Mouse (Mus musculus) embryo, embryonic 9.5 days (tissue): ENCODE measurements around the gene Dlst.

Source experiments
- DNase-seq: peaks from one replicate; pipeline ENCODE4 v3.0.0-alpha.2; 2017; ENCODE audit errors: extremely low spot score

The Dlst gene

GRCm38 (mm10) chr12:85110698-85111592 lies at the start of gene Dlst, which contains the start of gene Prox2:
Dlst (plus strand) TSS chr12:85110833.
Prox2 (minus strand) TSS chr12:85110759.
- DNase-seq, result peak; percentile 90

GRCm38 (mm10) chr12:85071043-85071442 lies 39.6 kb upstream of the Dlst start:
- no peak for DNase-seq

- no peak for DNase-seq
These were observed 33.5 kb upstream of the Dlst start for GRCm38 (mm10) chr12:85077100-85077499.

GRCm38 (mm10) chr12:85084257-85084656 lies 26.4 kb upstream of the Dlst start:
- DNase-seq, result no peak

GRCm38 (mm10) chr12:85084941-85085340 lies 25.7 kb upstream of the Dlst start:
- no peak for DNase-seq

- DNase-seq, result no peak
These were observed 22.8 kb upstream of the Dlst start for GRCm38 (mm10) chr12:85087845-85088244.

- DNase-seq, result no peak
These were observed 19.4 kb upstream of the Dlst start for GRCm38 (mm10) chr12:85091190-85091589.

GRCm38 (mm10) chr12:85092214-85092613 lies 18.4 kb upstream of the Dlst start:
- DNase-seq, result peak; percentile 31

- DNase-seq, result peak; percentile 32
These were observed 16.6 kb upstream of the Dlst start for GRCm38 (mm10) chr12:85094010-85094409.

GRCm38 (mm10) chr12:85094706-85095105 lies 15.9 kb upstream of the Dlst start:
- no peak for DNase-seq

- DNase-seq, result no peak
These were observed 15.5 kb upstream of the Dlst start for GRCm38 (mm10) chr12:85095146-85095545.

GRCm38 (mm10) chr12:85095859-85096258 lies 14.8 kb upstream of the Dlst start:
- DNase-seq, result no peak

GRCm38 (mm10) chr12:85101001-85101400 lies 9.6 kb upstream of the Dlst start:
- DNase-seq, result no peak

- no peak for DNase-seq
These were observed 9.0 kb upstream of the Dlst start for GRCm38 (mm10) chr12:85101521-85102106.

- no peak for DNase-seq
These were observed 7.5 kb upstream of the Dlst start for GRCm38 (mm10) chr12:85103096-85103495.

GRCm38 (mm10) chr12:85104789-85105188 lies 5.8 kb upstream of the Dlst start:
- DNase-seq, result no peak

GRCm38 (mm10) chr12:85106292-85106691 lies 4.3 kb upstream of the Dlst start:
- DNase-seq, result peak; percentile 61

GRCm38 (mm10) chr12:85108643-85109042 lies 2.0 kb upstream of the Dlst start:
- DNase-seq, result no peak

- no peak for DNase-seq
These were observed 1.2 kb upstream of the Dlst start for GRCm38 (mm10) chr12:85109426-85109825.

- DNase-seq, result no peak
These were observed 479 bp upstream of the Dlst start for GRCm38 (mm10) chr12:85110011-85110697.

- DNase-seq, result no peak
These were observed 2.1 kb downstream of the Dlst start for GRCm38 (mm10) chr12:85112550-85113251.

- no peak for DNase-seq
These were observed 2.7 kb downstream of the Dlst start for GRCm38 (mm10) chr12:85113337-85113736.
